Mouse (Mus musculus) gastrocnemius, postnatal 36 days (tissue): ENCODE measurements around the gene Gm49358. TPM values are rescaled to one million over a fixed set of nuclear protein-coding genes. Genes with fewer than 3 reads are reported as not detected.

Experiments
- DNase-seq, 2 experiments: peaks; one replicate each; pipeline ENCODE4 v3.0.0; 2022
- intact Hi-C: fragments of 180-260 bp; cut with DNase I; formaldehyde crosslinking; loops from one replicate; pipeline ENCODE4 v1.15.1; 2025
- total RNA-seq, 2 experiments: library from RNA; stranded (reverse); gene quantifications; 2 replicates each; pipeline ENCODE4 v1.2.3; 2021

Gene Gm49358
- total RNA-seq, 2 experiments from 2014 or later = 20.2 to 20.3 TPM

GRCm38 (mm10) chr10:86777614-86778319 is 14.0 kb downstream of the Gm49358 start:
- intact Hi-C loops = loop anchor here (5.0 kb wide), 1 partner anchor 70 kb away; the partner anchor contains the start of genes Hsp90b1 and Ttc41
- no peak for DNase-seq

GRCm38 (mm10) chr10:86778398-86779116 is 14.8 kb downstream of the Gm49358 start, which contains the start of gene Nt5dc3:
Nt5dc3 (plus strand) TSS chr10:86779005.
- peak; percentile 96 to 97 for DNase-seq
- intact Hi-C loops = loop anchor here (5.0 kb wide), 1 partner anchor 71 kb away; the partner anchor contains the start of genes Hsp90b1 and Ttc41

- peak in 1 of 2 experiments; percentile 32 for DNase-seq
- intact Hi-C loops = loop anchor here (5.0 kb wide), 1 partner anchor 72 kb away; the partner anchor contains the start of genes Hsp90b1 and Ttc41
Observed at GRCm38 (mm10) chr10:86779117-86779755, 15.5 kb downstream of the Gm49358 start.

GRCm38 (mm10) chr10:86779816-86780500 is 16.2 kb downstream of the Gm49358 start:
- intact Hi-C loops = loop anchor here (5.0 kb wide), 2 partner anchors 47 to 73 kb away; partner anchors contain the start of genes Hsp90b1 and Ttc41
- no peak for DNase-seq

GRCm38 (mm10) chr10:86781641-86782040 is 17.9 kb downstream of the Gm49358 start:
- intact Hi-C loops = loop anchor here (5.0 kb wide), 1 partner anchor 46 kb away; no protein-coding TSS in a partner anchor
- DNase-seq = no peak

- intact Hi-C loops = loop anchor here (5.0 kb wide), 1 partner anchor 45 kb away; no protein-coding TSS in a partner anchor
- no peak for DNase-seq
Observed at GRCm38 (mm10) chr10:86782656-86783055, 18.9 kb downstream of the Gm49358 start.

GRCm38 (mm10) chr10:86783561-86783960 is 19.8 kb downstream of the Gm49358 start:
- intact Hi-C loops = loop anchor here (5.0 kb wide), 1 partner anchor 44 kb away; no protein-coding TSS in a partner anchor
- no peak for DNase-seq

- DNase-seq = no peak
- intact Hi-C loops = loop anchor here (5.0 kb wide), 1 partner anchor 43 kb away; no protein-coding TSS in a partner anchor
Observed at GRCm38 (mm10) chr10:86784126-86784675, 20.4 kb downstream of the Gm49358 start.

- intact Hi-C loops = no loop called here
- no peak for DNase-seq
Observed at GRCm38 (mm10) chr10:86785396-86785795, 21.6 kb downstream of the Gm49358 start.

GRCm38 (mm10) chr10:86786083-86786482 is 22.3 kb downstream of the Gm49358 start:
- no peak for DNase-seq
- intact Hi-C loops = no loop called here

GRCm38 (mm10) chr10:86788193-86788592 is 24.4 kb downstream of the Gm49358 start:
- DNase-seq = no peak
- intact Hi-C loops = no loop called here

GRCm38 (mm10) chr10:86789146-86789672 is 25.4 kb downstream of the Gm49358 start:
- intact Hi-C loops = no loop called here
- no peak for DNase-seq

- no peak for DNase-seq
- intact Hi-C loops = no loop called here
Observed at GRCm38 (mm10) chr10:86791507-86792184, 27.9 kb downstream of the Gm49358 start.

- no peak for DNase-seq
- intact Hi-C loops = no loop called here
Observed at GRCm38 (mm10) chr10:86793509-86793951, 29.8 kb downstream of the Gm49358 start.

- intact Hi-C loops = no loop called here
- no peak for DNase-seq
Observed at GRCm38 (mm10) chr10:86794196-86794595, 30.4 kb downstream of the Gm49358 start.

- intact Hi-C loops = no loop called here
- DNase-seq = peak in 1 of 2 experiments; percentile 25
Observed at GRCm38 (mm10) chr10:86794794-86795535, 31.2 kb downstream of the Gm49358 start.

GRCm38 (mm10) chr10:86796073-86796741 is 32.4 kb downstream of the Gm49358 start:
- intact Hi-C loops = no loop called here
- DNase-seq = no peak

- DNase-seq = no peak
- intact Hi-C loops = no loop called here
Observed at GRCm38 (mm10) chr10:86807362-86807761, 43.6 kb downstream of the Gm49358 start.
